Mouse (Mus musculus) ES-E14 (cell line): ENCODE data around the gene Atxn1. TPM values are rescaled to one million over a fixed set of nuclear protein-coding genes. Genes with fewer than 3 reads are reported as not detected.

Experiments used
- DNase-seq: peaks from one replicate; pipeline ENCODE4 v3.0.0-alpha.2; 2013; ENCODE audit warnings: low read depth, low spot score
- H3K27ac ChIP-seq: 2 replicates; pipeline ENCODE4 v1.5.1; 2012; ENCODE audit warnings: low read depth, mild to moderate bottlenecking, low read length, moderate library complexity, mixed read lengths; ENCODE audit not compliant: poor library complexity, insufficient read depth, severe bottlenecking
- H3K36me3 ChIP-seq: 2 replicates; pipeline ENCODE4 v1.6.1; 2012; ENCODE audit warnings: mild to moderate bottlenecking, low read length, moderate library complexity, mixed read lengths; ENCODE audit not compliant: control insufficient read depth, poor library complexity, insufficient read depth, severe bottlenecking
- H3K4me1 ChIP-seq, 2 experiments: fragments of 150-350 bp in 1 of 2; sonication (generic) in 1 of 2; 2 replicates each; pipeline ENCODE4 v1.6.1; 2012; ENCODE audit warnings: low read length in 2 of 2, mild to moderate bottlenecking in 1 of 2, mixed read lengths in 1 of 2; ENCODE audit not compliant: control insufficient read depth in 2 of 2, insufficient read depth in 2 of 2, poor library complexity in 1 of 2
- H3K4me3 ChIP-seq, 2 experiments: fragments of 150-350 bp in 1 of 2; sonication (generic) in 1 of 2; 2 replicates each; pipeline ENCODE4 v1.5.1; 2012; ENCODE audit warnings: low read length in 2 of 2, low read depth in 1 of 2, mild to moderate bottlenecking in 1 of 2, mixed read lengths in 1 of 2; ENCODE audit not compliant: insufficient read depth in 1 of 2, poor library complexity in 1 of 2, severe bottlenecking in 1 of 2
- H3K9ac ChIP-seq: 2 replicates; pipeline ENCODE4 v1.6.1; 2012; ENCODE audit warnings: low read depth, mild to moderate bottlenecking, low read length, mixed read lengths; ENCODE audit not compliant: poor library complexity, insufficient read depth, severe bottlenecking
- H3K9me3 ChIP-seq: fragments of 150-350 bp; sonication (generic); 2 replicates; pipeline ENCODE4 v1.6.1; 2012; ENCODE audit warnings: low read depth, mild to moderate bottlenecking, low read length; ENCODE audit not compliant: control insufficient read depth, insufficient read depth
- CHD2 ChIP-seq: IDR thresholded peaks from 2 replicates; pipeline ENCODE4 v1.6.1; 2014; ENCODE audit warnings: mild to moderate bottlenecking, low read depth, low read length, inconsistent platforms
- HCFC1 ChIP-seq: IDR thresholded peaks from 2 replicates; pipeline ENCODE4 v1.6.1; 2012; ENCODE audit warnings: low read length, inconsistent platforms, borderline replicate concordance; ENCODE audit not compliant: insufficient read depth
- MAFK ChIP-seq: IDR thresholded peaks from 2 replicates; pipeline ENCODE4 v1.6.1; 2014; ENCODE audit warnings: mild to moderate bottlenecking, low read depth, low read length, inconsistent platforms; ENCODE audit not compliant: insufficient read depth
- ZC3H11A ChIP-seq: IDR thresholded peaks from 2 replicates; pipeline ENCODE4 v1.6.1; 2012; ENCODE audit warnings: low read depth, mild to moderate bottlenecking, inconsistent platforms, low read length, borderline replicate concordance
- ZNF384 ChIP-seq: IDR thresholded peaks from 2 replicates; pipeline ENCODE4 v1.6.1; 2012; ENCODE audit warnings: low read depth, low read length, inconsistent platforms
- in situ Hi-C, 2 experiments: fragments of 600-800 bp; cut with MboI; formaldehyde crosslinking; loops; one replicate each; pipeline ENCODE4 v1.15.1; 2025; ENCODE audit warnings: low sequenced_read_pairs in 2 of 2, inconsistent platforms in 1 of 2; ENCODE audit not compliant: unreplicated experiment in 2 of 2
- total RNA-seq: library from RNA; depleted of rRNA; stranded (reverse); fragments of 300-350 nt; gene quantifications from 2 replicates; pipeline ENCODE4 v1.2.3, GENCODE M21; 2012

The Atxn1 gene
- total RNA-seq, 1 experiment = 7.8 TPM

GRCm38 (mm10) chr13:45956287-45956686 lies 8.5 kb downstream of the Atxn1 start:
- no peak overlapping the region for H3K9ac ChIP-seq
- no peak for TF ChIP-seq ZC3H11A
- TF ChIP-seq HCFC1 = no peak
- TF ChIP-seq ZNF384 = no peak
- TF ChIP-seq CHD2 = no peak
- no peak for TF ChIP-seq MAFK
- no peaks in the 10 kb centered on the region; the same call in 1 of the 2 replicates for H3K9me3 ChIP-seq
- H3K4me3 ChIP-seq = no peak overlapping the region
- DNase-seq = no peak
- in situ Hi-C loops = no loop called here
- no peak overlapping the region for H3K27ac ChIP-seq
- no peaks in the 10 kb centered on the region for H3K4me1 ChIP-seq
- no peaks in the 10 kb centered on the region for H3K36me3 ChIP-seq

GRCm38 (mm10) chr13:45955370-45956055 lies 9.3 kb downstream of the Atxn1 start:
- no peak for TF ChIP-seq ZC3H11A
- no peak for TF ChIP-seq MAFK
- no peak for TF ChIP-seq HCFC1
- TF ChIP-seq CHD2 = no peak
- no peak for TF ChIP-seq ZNF384
- H3K27ac ChIP-seq = no peak overlapping the region

GRCm38 (mm10) chr13:45953098-45953497 lies 11.7 kb downstream of the Atxn1 start:
- H3K27ac ChIP-seq = no peak overlapping the region
- H3K9ac ChIP-seq = no peak overlapping the region
- TF ChIP-seq HCFC1 (no peak), ZC3H11A (no peak), MAFK (no peak), ZNF384 (no peak)
- no peaks in the 10 kb centered on the region for H3K36me3 ChIP-seq
- H3K9me3 ChIP-seq = no peaks in the 10 kb centered on the region; the same call in 1 of the 2 replicates
- in situ Hi-C loops = no loop called here
- no peak for DNase-seq
- H3K4me1 ChIP-seq = no peaks in the 10 kb centered on the region
- no peak overlapping the region for H3K4me3 ChIP-seq

More at GRCm38 (mm10) chr13:45955370-45956055, 9.3 kb downstream of the Atxn1 start:
- no peaks in the 10 kb centered on the region for H3K36me3 ChIP-seq
- DNase-seq = no peak
- H3K9ac ChIP-seq = no peak overlapping the region
- in situ Hi-C loops = no loop called here
- H3K4me1 ChIP-seq = no peaks in the 10 kb centered on the region
- no peaks in the 10 kb centered on the region; the same call in 1 of the 2 replicates for H3K9me3 ChIP-seq
- no peak overlapping the region for H3K4me3 ChIP-seq

GRCm38 (mm10) chr13:45951071-45951645 lies 13.7 kb downstream of the Atxn1 start:
- no peak for DNase-seq
- in situ Hi-C loops = no loop called here
- H3K9ac ChIP-seq = no peak overlapping the region
- H3K36me3 ChIP-seq = no peaks in the 10 kb centered on the region
- H3K4me3 ChIP-seq = no peak overlapping the region
- H3K27ac ChIP-seq = no peak overlapping the region
- H3K9me3 ChIP-seq = no peaks in the 10 kb centered on the region; the same call in 1 of the 2 replicates
- TF ChIP-seq CHD2 (no peak), HCFC1 (no peak), ZC3H11A (no peak), ZNF384 (no peak), MAFK (no peak)
- no peaks in the 10 kb centered on the region for H3K4me1 ChIP-seq
